Mouse (Mus musculus): ENCODE data around the gene Lrrn1. TPM values are rescaled to one million over a fixed set of nuclear protein-coding genes. Genes with fewer than 3 reads are reported as not detected.

Lrrn1 gene
- polyA plus RNA-seq (2012; ENCODE audit: insufficient read depth, low replicate concordance): not detected in 2 replicates

DNA sequence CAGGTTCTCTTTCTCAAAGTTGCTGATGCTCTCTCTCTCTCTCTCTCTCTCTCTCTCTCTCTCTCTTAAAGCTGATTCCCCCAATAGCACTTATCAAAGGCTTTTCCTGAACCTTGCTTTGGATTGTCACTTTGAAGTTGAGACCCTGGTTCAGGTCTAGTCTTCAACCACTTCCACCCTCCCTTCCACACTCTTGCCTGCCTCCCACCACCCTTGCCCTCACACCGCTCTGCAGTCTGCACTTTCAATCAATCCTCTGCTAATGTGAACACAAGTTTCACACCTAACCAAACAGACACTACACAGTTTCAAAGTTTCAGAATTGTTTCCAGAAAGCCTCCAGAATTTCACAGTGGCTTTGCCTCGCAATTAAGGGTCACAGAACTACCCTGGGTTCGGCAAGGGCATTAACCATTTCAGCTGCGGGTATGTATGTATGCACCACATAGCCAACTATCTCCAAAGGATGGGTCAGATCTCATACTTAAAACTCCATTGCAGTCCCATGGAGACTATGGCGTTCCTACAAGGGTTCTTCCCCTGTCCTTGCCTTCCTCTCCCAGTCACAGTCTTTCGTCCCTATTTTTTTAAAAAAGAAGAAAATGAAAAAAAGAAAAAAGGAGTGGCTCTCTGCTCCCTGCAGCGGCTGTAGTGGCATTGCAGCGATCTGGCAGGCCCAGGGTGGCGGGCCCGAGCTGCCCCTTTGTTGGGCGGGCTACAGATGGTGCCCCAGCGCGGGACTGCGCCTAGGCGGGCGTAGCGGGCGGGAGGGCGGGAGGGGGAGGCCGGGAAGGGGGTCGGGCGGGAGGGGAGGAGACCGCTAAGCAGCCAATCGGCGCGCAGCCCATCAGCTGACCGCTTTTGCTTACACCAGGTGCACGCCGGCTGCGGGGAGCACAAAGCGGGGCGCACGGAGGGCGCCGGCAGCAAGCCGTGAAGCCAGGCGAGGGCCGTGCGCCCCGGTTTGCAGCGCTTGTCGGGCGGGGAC, at the start of gene Lrrn1:
Gene Lrrn1 (plus strand): TSS at position 892 of the 988 bp plus-strand sequence.
- Histone ChIP-seq H3K9me3 (0 out of 2 replicates have a peak, but pooled peaks cover 4% of the 10 kb centered on the region), H3K4me1 (peaks cover 4% of the 10 kb centered on the region; the same call in 1 of the 2 replicates), H3K27me3 (replicated peaks) (peaks cover 30% of the 10 kb centered on the region), H3K36me3 (replicated peaks; ENCODE audit: low read length) (no peaks in the 10 kb centered on the region), H3K4me3 (replicated peaks) (peak within 1 kb of the TSS; percentile 23)
- TF ChIP-seq GATA1 (IDR thresholded peaks at IDR 0.05; ENCODE audit: borderline replicate concordance, low read length): no peak

DNA sequence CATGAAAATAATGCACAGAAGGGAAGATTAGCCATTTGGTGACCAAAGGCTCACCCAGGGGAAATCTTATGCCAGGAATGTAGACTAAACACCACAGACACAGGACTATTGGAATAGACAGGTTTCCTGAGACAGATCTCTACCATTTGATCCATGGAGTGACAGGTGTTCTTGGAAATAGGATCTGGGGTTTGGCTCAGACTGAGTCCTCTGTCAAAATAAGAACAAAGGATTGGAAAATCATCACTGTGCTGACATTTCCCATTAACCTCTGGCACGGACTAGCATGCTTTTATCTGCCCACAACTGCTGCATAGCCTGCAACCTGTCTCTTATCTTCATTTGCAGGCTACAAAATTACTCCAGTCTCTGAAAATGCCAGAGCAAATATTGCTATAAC, 35.1 kb upstream of the Lrrn1 start:
- no peaks in the 10 kb centered on the region for H3K9me3 ChIP-seq
- H3K4me1 ChIP-seq: no peaks in the 10 kb centered on the region
- no peaks in the 10 kb centered on the region for H3K27me3 ChIP-seq (replicated peaks)
- no peaks in the 10 kb centered on the region for H3K36me3 ChIP-seq (replicated peaks; ENCODE audit: low read length)
- TF ChIP-seq FLI1 (IDR thresholded peaks at IDR 0.05; ENCODE audit: low read length): no peak
- TF ChIP-seq GATA1 (IDR thresholded peaks at IDR 0.05; ENCODE audit: borderline replicate concordance, low read length): no peak
- no peak overlapping the region for H3K4me3 ChIP-seq (replicated peaks)

DNA sequence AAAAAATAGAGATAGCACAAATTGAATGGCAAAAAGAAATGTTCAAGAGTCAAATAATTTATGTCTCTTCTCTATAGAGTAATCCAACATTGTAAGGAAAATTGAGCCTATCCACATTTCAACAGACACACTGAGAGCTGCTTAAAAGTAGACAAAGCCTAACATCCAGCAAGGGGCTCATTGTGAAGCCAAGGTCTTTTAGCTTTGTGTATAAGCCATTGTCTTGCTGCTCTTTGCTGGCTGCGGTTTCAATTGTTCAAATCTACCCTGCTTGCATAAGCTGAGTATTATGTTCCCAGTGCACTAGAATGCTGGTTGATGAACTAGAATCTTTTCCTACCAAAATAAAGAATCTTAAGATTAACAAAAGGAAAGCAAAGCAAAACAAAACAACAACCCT, 33.7 kb upstream of the Lrrn1 start:
- Histone ChIP-seq H3K4me3 (replicated peaks) (no peak overlapping the region), H3K27me3 (replicated peaks) (no peaks in the 10 kb centered on the region), H3K36me3 (replicated peaks; ENCODE audit: low read length) (no peaks in the 10 kb centered on the region), H3K4me1 (no peaks in the 10 kb centered on the region), H3K9me3 (no peaks in the 10 kb centered on the region)
- TF ChIP-seq GATA1 (IDR thresholded peaks at IDR 0.05; ENCODE audit: borderline replicate concordance, low read length) (no peak), FLI1 (IDR thresholded peaks at IDR 0.05; ENCODE audit: low read length) (no peak)

DNA sequence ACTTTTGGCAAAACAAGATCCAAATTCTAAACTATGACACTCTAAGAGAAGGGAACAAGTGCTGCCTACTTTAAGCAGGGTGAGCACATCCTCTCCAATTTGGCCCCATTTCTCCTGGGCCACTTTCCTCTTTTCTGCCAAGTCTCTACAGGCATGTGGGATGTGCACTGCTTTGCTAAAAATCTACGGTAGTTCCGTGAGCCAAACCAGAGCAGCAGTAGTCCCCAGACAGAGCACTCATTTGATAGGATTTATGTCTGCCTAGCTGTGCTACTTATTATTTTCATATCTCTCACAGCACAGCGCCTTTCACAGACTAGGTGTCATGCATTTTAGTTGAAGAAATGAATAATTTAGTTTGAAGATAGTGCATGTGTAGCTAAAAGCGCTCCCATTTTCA, 15.9 kb upstream of the Lrrn1 start:
- H3K4me1 ChIP-seq: no peaks in the 10 kb centered on the region
- H3K4me3 ChIP-seq (replicated peaks): no peak overlapping the region
- H3K27me3 ChIP-seq (replicated peaks): no peaks in the 10 kb centered on the region
- no peak for TF ChIP-seq GATA1 (IDR thresholded peaks at IDR 0.05; ENCODE audit: borderline replicate concordance, low read length)
- TF ChIP-seq FLI1 (IDR thresholded peaks at IDR 0.05; ENCODE audit: low read length): no peak
- H3K36me3 ChIP-seq (replicated peaks; ENCODE audit: low read length): no peaks in the 10 kb centered on the region
- H3K9me3 ChIP-seq: peaks cover 3% of the 10 kb centered on the region; the same call in 1 of the 2 replicates

DNA sequence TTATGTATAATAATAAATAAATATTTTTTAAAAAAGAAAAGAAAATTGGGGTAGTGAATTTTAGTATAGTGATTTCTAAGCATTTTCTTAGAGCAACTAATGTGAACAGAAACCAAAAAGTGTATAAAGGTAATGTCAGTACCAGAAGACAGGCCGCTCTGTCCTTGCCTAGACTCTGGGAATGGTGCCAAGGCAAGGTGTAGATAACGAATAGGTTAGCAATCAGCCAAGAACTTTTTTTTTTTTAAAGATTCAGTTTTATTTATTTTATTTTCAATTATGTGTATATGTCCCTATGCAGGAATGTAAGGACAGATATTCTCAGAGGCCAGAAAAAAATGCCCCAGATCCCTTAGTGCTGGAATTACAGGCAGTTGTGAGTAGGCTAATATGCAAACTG, 5.6 kb upstream of the Lrrn1 start:
- H3K4me3 ChIP-seq (replicated peaks): no peak overlapping the region
- H3K4me1 ChIP-seq: no peaks in the 10 kb centered on the region
- peaks cover 2% of the 10 kb centered on the region for H3K27me3 ChIP-seq (replicated peaks)
- no peaks in the 10 kb centered on the region for H3K36me3 ChIP-seq (replicated peaks; ENCODE audit: low read length)
- H3K9me3 ChIP-seq: no peaks in the 10 kb centered on the region
- no peak for TF ChIP-seq FLI1 (IDR thresholded peaks at IDR 0.05; ENCODE audit: low read length)
- TF ChIP-seq GATA1 (IDR thresholded peaks at IDR 0.05; ENCODE audit: borderline replicate concordance, low read length): no peak

DNA sequence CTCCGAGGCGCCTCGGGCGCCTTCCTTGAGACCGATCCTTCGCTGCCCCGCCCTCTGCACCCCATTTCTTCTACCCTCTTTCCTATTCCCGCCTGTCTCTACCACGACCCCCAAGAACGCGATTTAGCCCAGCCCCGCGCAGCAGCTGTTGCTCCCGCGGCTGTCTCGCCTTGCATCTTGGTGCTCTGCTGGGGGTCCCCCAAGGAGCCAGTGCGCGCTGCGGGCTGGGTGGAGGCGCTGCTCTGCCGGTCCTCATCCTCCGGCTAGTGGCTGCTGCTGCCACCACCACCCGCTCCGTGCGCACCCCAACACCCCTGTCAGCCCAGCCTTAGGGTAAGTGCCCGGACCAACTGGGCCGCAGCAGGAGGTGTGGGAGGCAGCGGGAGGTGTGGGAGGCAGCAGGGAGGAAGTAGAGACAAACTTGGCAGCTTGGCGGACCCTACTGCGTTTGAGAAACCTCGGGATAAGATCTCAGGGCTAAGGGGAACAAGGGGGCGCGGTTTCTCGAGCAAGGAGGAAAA, 403 bp downstream of the Lrrn1 start:
- TF ChIP-seq FLI1 (IDR thresholded peaks at IDR 0.05; ENCODE audit: low read length): no peak
- no peak for TF ChIP-seq GATA1 (IDR thresholded peaks at IDR 0.05; ENCODE audit: borderline replicate concordance, low read length)
- H3K4me3 ChIP-seq (replicated peaks): peak overlapping the region; percentile 23
- peaks cover 30% of the 10 kb centered on the region for H3K27me3 ChIP-seq (replicated peaks)
- 0 out of 2 replicates have a peak, but pooled peaks cover 4% of the 10 kb centered on the region for H3K9me3 ChIP-seq
- peaks cover 4% of the 10 kb centered on the region; the same call in 1 of the 2 replicates for H3K4me1 ChIP-seq
- H3K36me3 ChIP-seq (replicated peaks; ENCODE audit: low read length): no peaks in the 10 kb centered on the region

DNA sequence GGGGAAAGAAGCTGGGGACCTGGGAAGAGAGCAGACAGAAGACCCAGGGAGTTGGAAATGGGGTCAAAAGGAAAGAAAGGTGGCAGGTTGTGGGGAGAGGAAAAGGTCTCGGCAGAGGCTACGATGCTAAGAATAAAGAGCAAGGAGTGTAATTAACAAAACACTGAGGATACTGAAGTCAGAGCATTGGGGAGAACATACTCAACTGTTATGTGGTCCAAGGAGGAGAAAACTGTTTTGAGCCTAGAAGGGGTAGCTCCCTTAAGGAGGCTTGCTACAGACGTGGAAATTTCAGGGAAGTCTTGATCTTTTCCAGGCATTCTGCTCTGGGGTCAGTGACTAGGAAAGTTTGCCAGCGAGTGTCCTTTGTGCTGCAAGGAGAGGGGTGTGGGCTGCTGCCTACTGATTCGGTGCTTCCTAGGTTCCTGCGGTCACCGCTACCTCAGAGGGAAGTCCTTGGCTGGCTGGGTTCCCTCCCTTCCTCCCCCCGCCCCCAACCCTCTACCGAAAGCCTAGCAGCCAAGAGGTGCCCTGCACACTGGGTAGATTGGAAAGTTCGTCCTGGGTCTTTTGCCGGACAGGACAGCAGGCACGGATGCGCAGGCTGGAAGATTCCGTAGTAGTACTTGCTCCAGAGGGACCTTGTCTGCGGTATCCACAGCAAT, 1.2 kb downstream of the Lrrn1 start:
- no peak overlapping the region for H3K4me3 ChIP-seq (replicated peaks)
- H3K4me1 ChIP-seq: peaks cover 4% of the 10 kb centered on the region; the same call in 1 of the 2 replicates
- TF ChIP-seq FLI1 (IDR thresholded peaks at IDR 0.05; ENCODE audit: low read length): no peak
- no peak for TF ChIP-seq GATA1 (IDR thresholded peaks at IDR 0.05; ENCODE audit: borderline replicate concordance, low read length)
- H3K36me3 ChIP-seq (replicated peaks; ENCODE audit: low read length): no peaks in the 10 kb centered on the region
- H3K27me3 ChIP-seq (replicated peaks): peaks cover 30% of the 10 kb centered on the region
- H3K9me3 ChIP-seq: 0 out of 2 replicates have a peak, but pooled peaks cover 4% of the 10 kb centered on the region

DNA sequence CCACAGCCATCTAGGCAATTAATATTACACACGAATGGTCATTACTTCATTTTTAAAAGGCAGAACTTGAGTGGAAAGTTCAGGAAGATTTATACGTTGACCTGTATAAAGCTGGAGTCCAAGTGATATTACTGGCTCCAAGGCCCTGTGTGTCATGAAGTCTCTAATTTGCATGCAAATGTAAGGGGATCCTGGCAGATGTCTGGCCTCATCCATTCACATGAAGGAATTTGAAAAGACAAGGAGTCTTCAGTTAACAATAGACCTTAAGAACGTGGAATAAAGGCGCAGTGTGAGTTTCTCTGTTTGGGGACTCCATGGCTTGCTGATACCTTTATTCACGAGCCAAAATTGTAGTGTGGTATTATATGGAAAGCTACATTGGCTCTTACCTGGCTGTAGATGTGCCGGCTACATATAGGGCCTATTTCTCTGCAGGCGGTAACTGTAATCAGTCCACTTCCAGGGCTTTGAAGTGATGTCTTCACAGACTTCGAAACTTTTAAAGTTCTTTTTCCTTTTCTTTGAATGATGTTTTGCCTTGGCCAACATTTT, 2.0 kb downstream of the Lrrn1 start:
- 0 out of 2 replicates have a peak, but pooled peaks cover 4% of the 10 kb centered on the region for H3K9me3 ChIP-seq
- no peaks in the 10 kb centered on the region for H3K36me3 ChIP-seq (replicated peaks; ENCODE audit: low read length)
- TF ChIP-seq FLI1 (IDR thresholded peaks at IDR 0.05; ENCODE audit: low read length): no peak
- TF ChIP-seq GATA1 (IDR thresholded peaks at IDR 0.05; ENCODE audit: borderline replicate concordance, low read length): no peak
- peaks cover 30% of the 10 kb centered on the region for H3K27me3 ChIP-seq (replicated peaks)
- no peak overlapping the region for H3K4me3 ChIP-seq (replicated peaks)
- peaks cover 4% of the 10 kb centered on the region; the same call in 1 of the 2 replicates for H3K4me1 ChIP-seq

DNA sequence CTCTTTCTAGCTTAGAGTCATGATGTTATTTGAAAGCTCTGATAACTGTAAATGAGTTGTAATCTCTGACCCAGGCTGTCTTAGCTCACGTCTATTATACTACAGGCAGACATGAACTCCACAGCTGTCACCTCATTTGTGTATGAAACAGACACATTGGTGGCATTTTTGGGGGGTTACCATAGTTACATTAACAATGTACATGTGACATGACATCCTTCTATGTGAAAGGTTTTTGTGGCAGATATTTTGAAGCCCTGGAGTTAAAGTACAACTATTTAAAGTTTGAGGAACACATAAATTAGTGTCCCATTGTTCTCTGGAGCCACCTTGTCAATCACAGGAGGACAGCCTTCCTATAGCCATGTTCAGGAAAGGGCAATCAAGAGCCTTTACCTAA, 5.0 kb downstream of the Lrrn1 start:
- H3K4me1 ChIP-seq: peaks cover 4% of the 10 kb centered on the region; the same call in 1 of the 2 replicates
- H3K27me3 ChIP-seq (replicated peaks): peaks cover 23% of the 10 kb centered on the region
- 0 out of 2 replicates have a peak, but pooled peaks cover 4% of the 10 kb centered on the region for H3K9me3 ChIP-seq
- H3K4me3 ChIP-seq (replicated peaks): no peak overlapping the region
- TF ChIP-seq FLI1 (IDR thresholded peaks at IDR 0.05; ENCODE audit: low read length) (no peak), GATA1 (IDR thresholded peaks at IDR 0.05; ENCODE audit: borderline replicate concordance, low read length) (no peak)
- no peaks in the 10 kb centered on the region for H3K36me3 ChIP-seq (replicated peaks; ENCODE audit: low read length)

All from megakaryocyte, embryonic 14.5 days (primary cell).